Mouse (Mus musculus) heart, adult 2 months (tissue): Measurements from ENCODE around the gene Gja10. TPM values are rescaled to one million over a fixed set of nuclear protein-coding genes. Genes with fewer than 3 reads are reported as not detected.

Experiments
- DNase-seq, 2 experiments: peaks; one replicate each; pipeline ENCODE4 v3.0.0; 2021
- H3K27ac ChIP-seq: fragments of 200-600 bp; 2 replicates; pipeline ENCODE4 v1.8.1; 2022
- H3K27me3 ChIP-seq: fragments of 200-500 bp; 2 replicates; pipeline ENCODE4 v1.6.1; 2012; ENCODE audit warnings: mild to moderate bottlenecking, low read length, inconsistent platforms, mixed read lengths; ENCODE audit not compliant: control insufficient read depth, insufficient read depth
- H3K36me3 ChIP-seq: fragments of 200-500 bp; 2 replicates; pipeline ENCODE4 v1.6.1; 2012; ENCODE audit warnings: low read length, inconsistent platforms; ENCODE audit not compliant: control insufficient read depth, insufficient read depth
- H3K4me1 ChIP-seq: fragments of 200-500 bp; 2 replicates; pipeline ENCODE4 v1.6.1; 2011; ENCODE audit warnings: low read length; ENCODE audit not compliant: control insufficient read depth, insufficient read depth
- H3K4me3 ChIP-seq: fragments of 200-600 bp; 2 replicates; pipeline ENCODE4 v1.8.1; 2022
- H3K79me2 ChIP-seq: fragments of 200-500 bp; replicated peaks from 2 replicates; pipeline ENCODE4 v1.6.1; 2012; ENCODE audit warnings: mild to moderate bottlenecking, inconsistent platforms, low read length, moderate library complexity, mixed read lengths; ENCODE audit not compliant: control insufficient read depth, insufficient read depth
- H3K9ac ChIP-seq: fragments of 200-500 bp; 2 replicates; pipeline ENCODE4 v1.6.1; 2012; ENCODE audit warnings: low read depth, mild to moderate bottlenecking, control low read depth, inconsistent platforms, low read length, mixed read lengths
- CTCF ChIP-seq: fragments of 200-600 bp; IDR thresholded peaks from 2 replicates; pipeline ENCODE4 v1.8.1; 2022; ENCODE audit warnings: antibody characterized with exemption, mild to moderate bottlenecking, moderate library complexity
- EP300 ChIP-seq: fragments of 200-500 bp; IDR thresholded peaks from 2 replicates; pipeline ENCODE4 v1.6.1; 2011; ENCODE audit warnings: low read depth, low read length, control low read depth; ENCODE audit not compliant: insufficient read depth
- POLR2A ChIP-seq: fragments of 200-500 bp; IDR thresholded peaks from 2 replicates; pipeline ENCODE4 v1.6.1; 2011; ENCODE audit warnings: mild to moderate bottlenecking, low read depth, low read length, control low read depth; ENCODE audit not compliant: insufficient read depth
- WGBS: fragments of 180-500 bp; shearing (Covaris S2); methylation state at CpG from one replicate; pipeline ENCODE4 v1.1.7; 2018; 5-methylcytosine and 5-hydroxymethylcytosine counted together
- intact Hi-C: fragments of 180-260 bp; cut with DNase I; formaldehyde crosslinking; loops from one replicate; pipeline ENCODE4 v1.15.1; 2025
- polyA plus RNA-seq: library from polyadenylated mRNA; depleted of rRNA; stranded (reverse); fragments of >200 nt; gene quantifications from 2 replicates; pipeline ENCODE4 v1.2.3, GENCODE M21; 2012
- total RNA-seq, 2 experiments: library from RNA; stranded (reverse); gene quantifications; 2 replicates each; pipeline ENCODE4 v1.2.3; 2021

The Gja10 gene
- total and polyA plus RNA-seq, 3 experiments: not detected

DNA sequence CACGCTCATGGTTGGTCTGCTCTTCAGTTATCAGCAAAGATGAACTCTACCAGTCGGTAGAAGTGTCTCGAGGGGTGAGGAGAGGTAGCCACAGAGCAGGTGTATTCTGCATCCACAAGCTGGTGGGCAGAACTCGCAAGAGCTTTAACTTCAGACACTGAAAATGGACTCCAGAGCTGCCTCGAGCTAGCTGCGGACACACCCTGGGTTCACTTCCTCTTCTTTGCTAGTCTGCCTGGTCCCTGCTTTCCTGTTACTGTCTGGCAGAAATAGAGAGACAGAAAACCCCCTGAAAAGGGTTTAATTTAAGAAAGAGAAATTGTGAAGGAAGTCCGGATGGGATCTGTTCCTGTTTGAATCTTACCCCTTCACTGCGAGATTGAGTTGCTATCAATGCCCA is 37.6 kb downstream of the Gja10 start:
- no peaks in the 10 kb centered on the region for H3K79me2 ChIP-seq
- TF ChIP-seq CTCF (no peak), POLR2A (no peak), EP300 (no peak)
- H3K36me3 ChIP-seq: no peaks in the 10 kb centered on the region
- intact Hi-C loops: no loop called here
- DNase-seq: peak in 1 of 2 experiments; percentile 44
- no peaks in the 10 kb centered on the region for H3K27me3 ChIP-seq
- 67% methylated on average over 8 of the region's 8 CpGs for WGBS
- H3K27ac ChIP-seq: peak overlapping the region; percentile 5; the same call in 1 of the 2 replicates
- H3K9ac ChIP-seq: no peak overlapping the region
- H3K4me1 ChIP-seq: no peaks in the 10 kb centered on the region
- no peak overlapping the region for H3K4me3 ChIP-seq

DNA sequence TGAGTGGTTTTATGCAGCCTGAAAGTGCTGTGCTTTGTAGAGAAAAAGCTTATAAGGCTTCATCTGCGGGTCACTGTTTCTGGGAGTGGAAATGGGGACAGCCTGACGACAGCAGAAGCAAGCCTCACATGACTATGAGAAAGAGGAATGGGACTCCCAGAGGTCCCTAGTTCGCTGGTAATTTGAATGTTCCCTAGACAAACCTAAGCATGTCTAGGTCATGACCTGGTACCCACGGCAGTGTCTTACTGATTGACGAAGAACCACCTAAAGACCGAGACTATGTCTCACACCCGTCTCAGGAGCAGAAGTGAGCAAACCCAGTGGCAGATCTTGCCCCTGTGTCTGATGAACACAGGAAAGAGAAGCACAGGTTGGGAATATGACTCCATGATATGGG is 38.1 kb downstream of the Gja10 start:
- no peaks in the 10 kb centered on the region for H3K4me1 ChIP-seq
- no peak overlapping the region for H3K9ac ChIP-seq
- WGBS: 87% methylated on average over 7 of the region's 7 CpGs
- no peaks in the 10 kb centered on the region for H3K79me2 ChIP-seq
- no peaks in the 10 kb centered on the region for H3K36me3 ChIP-seq
- peak overlapping the region; percentile 5; the same call in 1 of the 2 replicates for H3K27ac ChIP-seq
- no peaks in the 10 kb centered on the region for H3K27me3 ChIP-seq
- DNase-seq: no peak
- TF ChIP-seq POLR2A (no peak), CTCF (no peak), EP300 (no peak)
- H3K4me3 ChIP-seq: no peak overlapping the region
- intact Hi-C loops: no loop called here

DNA sequence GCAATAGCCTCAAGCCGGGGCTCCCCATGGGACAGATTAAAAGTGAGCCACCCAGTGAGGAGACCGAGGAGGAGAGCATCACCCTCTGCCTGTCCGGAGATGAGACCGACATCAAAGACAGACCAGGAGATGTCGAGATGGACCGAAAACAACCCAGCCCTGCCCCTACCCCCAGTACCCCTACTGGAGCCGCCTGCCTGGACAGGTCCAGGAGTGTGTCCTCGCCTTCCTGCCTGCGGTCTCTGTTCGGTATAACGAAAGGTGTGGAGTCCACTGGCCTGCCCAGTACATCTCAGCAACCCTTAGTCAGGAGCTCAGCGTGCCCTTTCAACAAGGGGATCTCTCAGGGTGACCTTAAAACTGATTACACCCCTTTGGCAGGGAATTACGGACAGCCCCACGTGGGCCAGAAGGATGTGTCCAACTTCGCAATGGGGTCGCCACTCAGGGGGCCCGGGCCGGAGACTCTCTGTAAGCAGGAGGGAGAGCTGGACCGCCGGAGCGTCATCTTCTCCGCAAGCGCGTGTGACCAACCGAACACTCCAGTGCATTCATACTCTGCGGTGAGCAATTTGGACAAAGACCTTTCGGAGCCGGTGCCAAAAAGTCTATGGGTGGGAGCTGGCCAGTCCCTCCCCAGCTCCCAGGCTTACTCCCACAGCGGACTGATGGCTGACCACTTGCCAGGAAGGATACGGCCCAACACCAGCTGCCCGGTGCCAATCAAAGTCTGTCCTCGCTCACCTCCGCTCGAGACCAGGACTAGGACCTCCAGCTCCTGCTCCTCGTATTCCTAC is 40.0 kb downstream of the Gja10 start:
- Histone ChIP-seq H3K79me2 (no peaks in the 10 kb centered on the region), H3K4me3 (no peak overlapping the region), H3K27me3 (no peaks in the 10 kb centered on the region), H3K36me3 (no peaks in the 10 kb centered on the region), H3K9ac (no peak overlapping the region), H3K27ac (no peak overlapping the region), H3K4me1 (no peaks in the 10 kb centered on the region)
- TF ChIP-seq EP300 (no peak), POLR2A (no peak), CTCF (no peak)
- intact Hi-C loops: no loop called here
- no peak for DNase-seq
- 95% methylated on average over 35 of the region's 35 CpGs for WGBS

DNA sequence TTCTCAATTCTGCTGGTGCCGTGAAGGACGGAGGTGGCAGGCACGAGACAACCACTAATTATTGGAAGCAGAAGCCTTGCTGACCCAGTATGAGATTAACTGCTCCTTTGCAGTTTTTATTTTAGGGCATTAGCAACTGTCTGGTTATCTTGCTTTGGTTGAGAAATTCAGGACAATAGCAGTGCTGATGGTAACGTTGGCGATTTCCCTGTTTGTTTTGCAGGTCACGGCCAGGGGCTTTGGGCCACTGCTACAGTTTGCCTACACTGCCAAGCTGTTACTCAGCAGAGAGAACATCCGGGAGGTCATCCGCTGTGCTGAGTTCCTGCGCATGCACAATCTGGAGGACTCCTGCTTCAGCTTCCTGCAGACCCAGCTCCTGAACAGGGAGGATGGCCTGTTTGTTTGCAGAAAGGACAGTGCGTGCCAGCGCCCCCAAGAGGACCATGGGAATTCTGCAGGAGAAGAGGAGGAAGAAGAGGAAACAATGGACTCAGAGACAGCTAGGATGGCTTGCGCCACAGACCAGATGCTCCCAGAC is 40.9 kb downstream of the Gja10 start:
- WGBS: 27% methylated on average over 12 of the region's 12 CpGs
- H3K4me1 ChIP-seq: no peaks in the 10 kb centered on the region
- DNase-seq: peak; percentile 59 to 76
- no peaks in the 10 kb centered on the region for H3K27me3 ChIP-seq
- no peak overlapping the region for H3K4me3 ChIP-seq
- H3K9ac ChIP-seq: no peak overlapping the region
- intact Hi-C loops: no loop called here
- peak overlapping the region; percentile 15 for H3K27ac ChIP-seq
- H3K36me3 ChIP-seq: no peaks in the 10 kb centered on the region
- no peaks in the 10 kb centered on the region for H3K79me2 ChIP-seq
- TF ChIP-seq POLR2A: 0 out of 2 replicates have a peak, but pooled peaks have one; percentile 14
- TF ChIP-seq CTCF: peak; percentile 67
- TF ChIP-seq EP300: 0 out of 2 replicates have a peak, but pooled peaks have one; percentile 22

DNA sequence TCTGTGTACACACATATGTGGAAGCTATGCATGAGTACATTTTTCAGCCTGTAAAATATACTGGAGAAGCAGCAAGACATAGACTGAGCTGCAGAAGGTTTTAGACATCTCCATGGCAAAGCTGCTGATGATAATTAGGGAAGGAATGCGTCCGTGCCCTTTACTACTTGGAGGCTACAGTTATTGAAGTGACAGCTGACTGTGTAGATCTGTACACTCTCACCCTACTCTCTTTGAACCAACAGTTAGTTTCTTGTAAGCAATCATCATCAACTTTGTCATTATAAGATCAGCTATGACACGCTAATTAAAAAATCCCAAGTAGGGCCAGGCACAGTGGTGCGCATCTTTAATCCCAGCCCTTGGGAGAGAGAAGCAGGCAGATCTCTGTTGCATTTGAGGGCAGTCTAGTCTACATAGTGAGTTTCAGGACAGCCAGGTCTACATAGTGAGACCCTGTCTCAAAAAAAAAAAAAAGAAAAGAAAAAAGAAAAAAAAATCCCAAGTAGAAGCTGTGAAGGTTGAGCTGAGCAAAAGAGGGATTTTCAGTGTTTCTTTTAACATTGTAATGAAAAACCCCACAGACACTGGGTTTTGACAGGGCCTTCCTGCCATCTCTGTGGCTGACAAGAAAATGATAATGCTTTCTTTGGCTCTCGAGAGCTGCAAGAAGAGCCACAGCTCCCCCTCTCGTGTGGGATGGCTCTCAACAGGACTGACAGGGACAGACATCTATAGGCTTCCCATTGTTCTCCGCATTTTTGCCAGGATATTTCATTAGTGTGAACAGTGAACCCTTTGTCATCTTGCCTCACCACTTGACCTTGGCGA is 41.6 kb downstream of the Gja10 start:
- DNase-seq: no peak
- TF ChIP-seq EP300 (no peak), CTCF (peak; percentile 22; the same call in 1 of the 2 replicates), POLR2A (no peak)
- H3K27me3 ChIP-seq: no peaks in the 10 kb centered on the region
- intact Hi-C loops: no loop called here
- WGBS: 56% methylated on average over 8 of the region's 8 CpGs
- no peaks in the 10 kb centered on the region for H3K36me3 ChIP-seq
- H3K4me1 ChIP-seq: no peaks in the 10 kb centered on the region
- no peaks in the 10 kb centered on the region for H3K79me2 ChIP-seq
- H3K4me3 ChIP-seq: no peak overlapping the region
- H3K27ac ChIP-seq: peak overlapping the region; percentile 15
- H3K9ac ChIP-seq: no peak overlapping the region
